Mouse (Mus musculus) megakaryocyte, adult 5-6 weeks (primary cell): ENCODE data around the gene Batf. TPM values are rescaled to one million over a fixed set of nuclear protein-coding genes. Genes with fewer than 3 reads are reported as not detected.

ENCODE experiments used
- ATAC-seq: 2 replicates; pipeline ENCODE4 v1.8.0; 2016; ENCODE audit warnings: mild to moderate bottlenecking, inconsistent platforms; ENCODE audit not compliant: poor library complexity, severe bottlenecking
- total RNA-seq, 2 experiments: library from RNA; stranded (forward) in 1 of 2; stranded (reverse) in 1 of 2; fragments of 153-499, 151-499 nt in 1 of 2; fragments of 221-1000, 200-1000 nt in 1 of 2; gene quantifications; 2 replicates each; pipeline versions ENCODE4 v1.2.3 to v1.2.4; 2015 to 2017

The Batf gene
- total RNA-seq, 2 experiments from 2014 or later = 11.5 to 41.2 TPM

DNA sequence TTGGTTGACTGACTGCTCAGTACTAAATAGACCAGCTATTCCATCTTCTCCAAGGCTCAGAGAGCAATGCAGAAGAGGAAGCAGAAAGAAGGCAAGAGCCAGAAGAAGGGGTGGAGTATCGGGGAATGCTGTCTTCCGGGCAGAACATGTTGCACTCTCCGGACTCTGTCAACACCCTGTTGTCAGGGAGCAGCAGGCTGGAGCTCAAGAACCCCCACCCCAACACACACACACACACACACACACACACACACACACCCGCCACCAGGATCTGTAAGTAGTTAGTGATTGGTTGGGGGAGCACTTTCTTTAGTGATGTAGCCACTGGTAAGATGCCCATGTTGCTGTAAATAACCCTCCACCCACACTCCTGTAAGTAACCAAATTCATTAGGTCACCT is 38.8 kb downstream of the Batf start:
- no peak for ATAC-seq

GRCm38 (mm10) chr12:85726729-85727397 is 40.4 kb downstream of the Batf start:
- ATAC-seq = no peak

DNA sequence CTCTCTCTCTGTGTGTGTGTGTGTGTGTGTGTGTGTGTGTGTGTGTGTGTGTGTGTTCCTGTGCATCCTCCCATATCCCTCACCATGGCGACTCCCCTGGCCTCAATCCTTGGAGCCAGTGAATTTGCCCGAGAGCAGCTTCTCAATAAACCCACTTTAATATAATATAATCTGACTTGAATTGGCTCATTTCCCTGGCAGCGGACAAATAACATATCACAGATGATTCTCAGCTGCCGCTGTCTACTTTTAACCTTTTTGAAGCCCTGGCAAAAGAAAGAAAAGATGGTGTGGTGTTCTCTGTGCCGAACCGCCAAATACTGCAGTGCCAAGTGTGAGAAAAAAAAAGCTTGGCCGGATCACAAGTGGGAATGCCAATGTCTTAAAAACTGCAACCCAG is 41.7 kb downstream of the Batf start:
- ATAC-seq = no peak

- peak; percentile 97 for ATAC-seq
Measured at GRCm38 (mm10) chr12:85729022-85729944, 42.8 kb downstream of the Batf start.

GRCm38 (mm10) chr12:85729945-85730290 is 43.4 kb downstream of the Batf start:
- ATAC-seq = no peak

- ATAC-seq = no peak
Measured at GRCm38 (mm10) chr12:85736203-85736602, 49.7 kb downstream of the Batf start.

DNA sequence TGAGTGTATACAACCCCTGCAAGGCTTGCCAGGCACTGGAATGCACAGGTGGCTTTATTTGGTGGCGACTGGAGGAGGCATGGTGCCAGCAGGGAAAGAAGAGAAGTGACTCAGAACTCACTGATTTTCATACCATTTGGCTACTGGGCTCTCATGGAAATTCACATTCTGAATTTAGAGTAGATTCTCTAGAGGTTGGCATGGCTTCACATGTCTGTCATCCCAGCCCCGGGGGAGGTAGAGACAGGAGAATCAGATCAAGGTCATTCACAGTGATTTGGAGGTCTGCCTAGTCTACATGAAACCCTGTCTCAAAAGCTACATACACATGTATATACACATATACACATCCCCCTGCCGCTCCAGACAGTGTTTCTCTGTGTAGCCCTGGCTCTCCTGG is 50.5 kb downstream of the Batf start:
- ATAC-seq = no peak

DNA sequence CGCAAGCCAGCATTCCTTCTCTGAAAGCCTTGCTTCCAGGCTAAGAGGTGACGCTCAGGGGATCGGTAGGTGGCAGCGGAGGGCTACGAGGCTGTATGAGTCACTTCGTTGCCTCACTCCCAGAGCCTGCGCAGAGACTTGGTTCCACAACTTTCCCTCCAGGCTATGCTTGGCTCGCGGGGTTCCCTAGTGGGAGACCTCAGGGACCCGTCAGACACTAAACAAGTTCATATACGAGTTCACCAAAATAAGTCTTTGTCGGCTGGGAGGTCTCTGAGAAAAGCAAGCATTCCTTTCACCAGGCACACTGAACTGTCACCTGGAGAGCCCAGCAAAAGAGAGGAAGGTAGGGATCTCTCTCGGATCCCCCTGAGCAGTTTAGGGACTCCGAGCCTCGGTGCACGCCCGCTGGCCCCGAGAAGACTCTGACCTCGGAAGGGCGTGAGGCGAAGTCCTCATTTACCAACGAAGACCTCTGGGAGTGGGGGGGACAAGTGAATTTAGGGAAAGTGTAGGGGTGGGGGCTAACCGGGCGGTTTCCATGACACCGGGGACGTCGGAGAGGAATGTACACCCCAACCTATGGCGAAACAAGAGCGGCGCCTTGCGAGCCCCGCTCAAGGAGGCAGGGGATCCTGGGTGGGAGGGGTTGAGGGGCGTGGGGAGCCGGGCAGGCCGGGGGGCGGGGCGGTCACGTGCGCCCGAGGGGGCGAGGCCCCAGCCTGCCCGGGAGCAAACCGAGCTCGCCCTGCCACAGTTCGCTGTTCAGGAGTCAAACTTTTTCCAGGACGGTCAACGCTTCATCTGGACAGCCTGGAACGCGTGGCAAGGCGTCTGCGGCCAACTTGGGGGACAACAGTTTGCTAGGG is 59.6 kb downstream of the Batf start, which contains the start of gene Flvcr2:
Flvcr2 (plus strand) TSS at position 713 of the 869 bp plus-strand sequence.
- ATAC-seq = peak; percentile 80

DNA sequence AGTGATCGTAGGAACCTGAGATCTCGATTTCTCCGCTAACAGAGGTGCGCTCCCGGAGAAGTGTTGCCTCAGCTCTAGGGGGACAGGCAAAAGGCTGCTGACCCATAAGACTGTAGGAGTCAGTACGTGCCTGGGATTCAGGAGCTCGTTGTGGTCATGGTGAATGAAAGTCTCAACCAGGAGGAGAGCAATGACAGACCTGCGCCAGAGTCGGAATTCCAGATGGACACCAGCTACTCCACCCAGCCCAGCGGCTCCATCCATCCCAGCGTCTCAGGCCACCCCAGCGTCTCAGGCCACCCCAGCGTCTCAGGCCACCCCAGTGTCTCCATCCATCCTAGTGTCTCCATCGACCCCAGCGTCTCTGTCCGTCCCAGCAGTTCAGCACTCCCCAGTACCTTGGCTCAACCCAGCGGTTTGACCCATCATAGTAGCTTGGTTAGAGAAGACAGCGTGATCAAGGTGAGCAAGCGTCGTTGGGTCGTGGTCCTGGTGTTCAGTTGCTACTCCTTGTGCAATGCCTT is 60.3 kb downstream of the Batf start:
- no peak for ATAC-seq

DNA sequence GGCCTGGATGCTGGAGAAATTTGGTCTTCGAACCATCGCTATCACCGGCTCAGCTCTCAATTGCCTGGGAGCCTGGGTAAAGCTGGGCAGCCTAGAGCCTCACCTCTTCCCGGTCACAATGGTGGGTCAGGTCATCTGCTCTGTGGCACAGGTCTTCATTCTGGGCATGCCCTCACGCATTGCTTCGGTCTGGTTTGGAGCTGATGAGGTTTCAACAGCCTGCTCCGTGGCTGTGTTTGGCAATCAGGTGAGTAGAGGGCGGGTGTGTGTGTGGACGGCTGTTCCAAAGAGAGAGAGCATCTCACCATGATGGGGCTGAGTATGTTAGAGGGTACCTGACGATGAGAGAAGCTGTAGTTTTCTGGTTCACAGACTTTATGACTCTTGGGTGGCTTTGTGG is 60.9 kb downstream of the Batf start:
- ATAC-seq = no peak

DNA sequence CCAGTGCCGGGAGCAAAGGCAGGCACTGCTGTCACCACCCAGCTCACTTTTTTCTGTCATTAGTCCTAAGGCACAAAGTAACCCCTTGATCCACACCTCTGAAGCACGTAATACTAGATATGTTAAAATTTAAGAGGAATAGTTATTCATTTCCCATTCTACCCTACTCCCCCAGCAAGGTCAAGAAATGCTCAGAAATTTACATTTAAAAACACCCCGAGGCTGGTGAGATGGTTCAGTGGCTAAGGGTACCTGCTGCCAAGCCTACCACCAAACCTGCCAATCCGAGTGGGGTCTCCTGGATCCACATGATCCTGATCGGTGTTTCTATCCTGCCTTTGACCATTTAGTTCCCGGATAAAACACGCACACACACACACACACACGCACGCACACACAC is 63.4 kb downstream of the Batf start:
- ATAC-seq = no peak

GRCm38 (mm10) chr12:85752116-85752515 is 65.6 kb downstream of the Batf start:
- ATAC-seq = no peak

DNA sequence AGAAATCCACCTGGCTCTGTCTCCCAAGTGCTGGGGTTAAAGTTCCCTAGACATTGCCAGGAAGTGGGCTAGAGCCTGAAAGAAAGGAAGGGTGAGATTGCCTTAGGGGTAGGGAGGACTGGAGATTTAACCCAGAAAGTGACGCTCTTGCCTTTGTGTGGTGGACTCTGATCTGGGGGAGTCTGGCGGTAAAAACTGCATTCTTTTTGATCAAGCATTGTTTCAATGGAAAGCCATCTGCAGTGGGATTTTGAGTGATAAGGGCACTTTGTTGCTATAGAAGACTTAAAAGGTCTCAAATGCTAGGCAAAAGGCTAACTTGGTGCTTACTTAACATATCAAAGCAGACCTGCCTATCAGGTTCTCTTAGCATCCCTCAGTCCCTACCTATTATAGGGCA is 66.8 kb downstream of the Batf start:
- no peak for ATAC-seq

DNA sequence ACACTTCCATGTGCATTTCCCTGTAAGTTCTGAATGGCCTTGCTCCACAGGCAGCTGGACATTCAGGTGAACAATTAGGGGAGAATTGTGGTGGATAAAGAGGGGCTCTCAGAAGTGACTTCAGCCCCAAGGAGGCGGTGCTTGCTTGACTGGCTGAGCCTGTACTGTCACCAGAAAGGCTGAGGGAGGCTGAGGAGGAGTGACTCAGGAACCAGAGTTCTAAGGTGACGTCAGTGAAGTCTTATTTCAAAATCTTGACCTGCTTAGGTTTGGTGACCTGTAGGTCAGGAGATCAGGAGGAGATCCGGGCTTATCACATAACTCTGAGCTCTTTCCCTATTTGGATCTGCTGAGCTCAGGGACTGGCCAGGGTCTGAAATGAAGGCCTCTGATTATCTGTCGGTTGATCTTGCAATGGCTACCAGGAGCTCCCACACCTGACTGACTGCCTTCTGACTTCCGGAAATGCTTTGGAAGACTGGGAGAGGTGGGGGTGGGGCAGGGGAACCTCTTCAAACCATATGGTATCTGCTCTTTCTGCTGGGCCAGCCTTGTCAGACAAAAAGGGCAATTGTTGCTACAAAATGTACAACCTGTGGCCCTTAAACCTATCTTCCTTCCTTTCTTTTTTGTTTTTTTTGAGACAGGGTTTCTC is 68.3 kb downstream of the Batf start:
- no peak for ATAC-seq

GRCm38 (mm10) chr12:85756455-85756854 is 70.0 kb downstream of the Batf start:
- no peak for ATAC-seq

GRCm38 (mm10) chr12:85757074-85757473 is 70.6 kb downstream of the Batf start:
- no peak for ATAC-seq
